Mouse (Mus musculus): ENCODE data around the gene Ecpas.

DNA sequence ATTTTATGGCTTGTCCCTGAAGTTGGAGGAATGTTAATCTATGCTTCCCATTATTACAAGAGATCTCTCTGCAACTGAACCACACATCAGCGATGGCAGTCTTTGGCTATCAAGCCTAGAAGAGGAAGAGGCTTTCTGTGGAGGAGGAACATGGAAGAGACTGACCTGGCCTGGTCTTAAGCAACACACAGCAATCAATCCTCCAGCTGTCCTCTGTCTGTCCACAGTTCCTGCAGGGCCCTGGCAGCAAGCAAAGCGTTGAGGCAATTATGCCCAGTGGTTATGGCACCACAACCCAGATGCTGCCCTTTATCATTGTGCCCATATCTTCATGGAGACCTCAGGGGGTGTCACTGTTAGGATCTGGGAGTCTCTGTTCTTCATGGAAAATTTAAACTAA lies 11.4 kb upstream of the Ecpas start:
- TF ChIP-seq POLR2A (IDR thresholded peaks at IDR 0.05; ENCODE audit: borderline replicate concordance, extremely low read depth, low read depth, low read length) (no peak), CTCF (IDR thresholded peaks at IDR 0.05; ENCODE audit: insufficient read depth, low read length) (no peak)
